Mouse (Mus musculus) brain, embryonic 14.5 days (tissue): ENCODE data around the gene Notch2.

ENCODE experiments used
- CTCF ChIP-seq: fragments of 200-500 bp; IDR thresholded peaks from 2 replicates; pipeline ENCODE4 v1.5.1; 2012; ENCODE audit warnings: inconsistent platforms, mild to moderate bottlenecking, moderate library complexity, borderline replicate concordance; ENCODE audit not compliant: insufficient read depth, insufficient read length; ENCODE audit errors: extremely low read depth
- POLR2A ChIP-seq: fragments of 200-500 bp; IDR thresholded peaks from 2 replicates; pipeline ENCODE4 v1.6.1; 2012; ENCODE audit warnings: mild to moderate bottlenecking, inconsistent platforms, borderline replicate concordance; ENCODE audit not compliant: poor library complexity, insufficient read depth, insufficient read length, severe bottlenecking; ENCODE audit errors: extremely low read depth

- TF ChIP-seq POLR2A, result no peak
- TF ChIP-seq CTCF, result no peak
These were observed 25.9 kb downstream of the Notch2 start for GRCm38 (mm10) chr3:98039223-98039622.
